Mouse (Mus musculus): ENCODE data around the gene Foxp4.

DNA sequence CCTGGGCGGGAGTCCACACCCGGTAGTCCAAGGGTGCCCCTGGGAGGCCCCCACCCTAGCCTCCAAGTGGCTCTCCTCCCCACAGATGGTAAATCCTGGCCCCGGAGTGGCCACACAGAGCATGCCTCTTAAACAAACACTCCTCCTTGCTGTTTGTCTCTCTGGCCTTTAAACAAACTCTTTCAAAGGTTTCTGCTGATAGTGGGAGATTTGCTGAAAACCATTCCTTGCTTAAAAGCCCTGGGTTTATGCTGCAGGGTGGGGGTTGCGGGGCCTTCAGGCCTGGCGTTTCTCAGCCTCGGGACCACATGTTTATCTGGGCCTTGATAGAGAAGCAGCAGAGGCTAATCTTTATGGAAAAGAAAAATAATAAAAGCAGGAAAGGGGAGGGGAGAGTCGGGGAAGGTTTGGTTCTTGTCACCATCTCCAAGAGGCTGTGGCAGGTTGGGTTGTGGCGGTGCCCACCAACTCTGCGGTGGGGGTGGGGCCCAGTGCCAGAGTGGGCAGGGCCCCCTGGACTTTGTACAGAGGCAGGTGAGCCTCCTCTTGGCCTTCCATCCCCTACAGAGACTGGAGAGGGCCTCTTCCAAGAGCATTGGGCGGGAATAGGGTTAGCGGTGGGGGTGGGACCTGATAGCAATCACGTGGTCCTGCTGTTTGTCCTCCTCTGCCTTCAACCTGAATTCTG is 30.8 kb upstream of the Foxp4 start:
- no peak for TF ChIP-seq MYOD1 (IDR thresholded peaks at IDR 0.05; ENCODE audit: control insufficient read depth, insufficient read length, low read depth)
- no peak for TF ChIP-seq MAX (IDR thresholded peaks at IDR 0.05)
- TF ChIP-seq CEBPB (IDR thresholded peaks at IDR 0.05; ENCODE audit: low read depth) = no peak

All from C2C12 (cell line).